9 mouse cellular contexts compared by ENCODE assay signal in the genomic region with DNA sequence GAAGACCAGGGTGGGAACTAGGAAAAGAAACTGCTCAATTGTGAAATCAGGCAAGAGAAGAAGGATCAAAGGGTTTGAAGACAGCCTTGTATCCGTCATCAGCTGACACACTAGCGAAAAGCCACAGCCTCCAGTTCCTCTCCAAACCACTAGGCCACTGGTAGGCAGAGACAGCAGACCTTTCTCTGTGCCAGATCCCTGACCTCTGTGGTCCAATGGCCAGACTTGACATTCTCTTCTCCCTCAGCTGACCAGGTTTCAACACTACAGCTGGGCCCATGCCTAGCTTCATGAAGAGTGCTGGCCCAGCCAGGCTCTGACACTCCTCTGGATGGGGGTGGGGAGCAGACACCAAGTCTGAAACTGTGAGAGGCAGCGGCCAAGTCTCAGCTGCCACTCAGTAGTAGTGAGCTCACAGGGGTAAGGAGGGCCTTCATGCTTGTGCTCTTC. TPM values are rescaled to one million over a fixed set of nuclear protein-coding genes. Genes with fewer than 3 reads are reported as not detected.
DNase-seq lines count a peak whose midpoint lies in the region; ATAC-seq and TF ChIP-seq lines count a peak whose summit lies in the region.
"Had no signal": no experiment of that assay in that cellular context is flagged by ENCODE, and none has a peak within 500 bp of the region (broad histone marks: within the 10 kb centered on the region; RNA-seq: fewer than 3 reads in every experiment).

No protein-coding gene starts in this region.

- no peaks in the 10 kb centered on the region for H3K36me3 ChIP-seq in forebrain, postnatal 0 days (ENCODE audit: insufficient read depth)
- H3K36me3 ChIP-seq in forebrain, embryonic 12.5 days (replicated peaks): peaks cover 8% of the 10 kb centered on the region; the same call in 1 of the 2 replicates
- no peaks in the 10 kb centered on the region; the same call in none of the 2 replicates for H3K36me3 ChIP-seq in heart, adult 2 months (ENCODE audit: control insufficient read depth, insufficient read depth, low read length)
- no peaks in the 10 kb centered on the region for H3K36me3 ChIP-seq in liver, embryonic 14.5 days (replicated peaks; ENCODE audit: control insufficient read depth, insufficient read depth, low read depth)
- H3K36me3 ChIP-seq: limb, embryonic 12.5 days had no signal

- no peaks in the 10 kb centered on the region for H3K9me3 ChIP-seq in forebrain, postnatal 0 days (ENCODE audit: low read length)
- H3K9me3 ChIP-seq in forebrain, embryonic 12.5 days: 0 out of 2 replicates have a peak, but pooled peaks cover 3% of the 10 kb centered on the region
- H3K9me3 ChIP-seq in liver, embryonic 14.5 days (ENCODE audit: control insufficient read depth, low read length): no peaks in the 10 kb centered on the region

- peak; percentile 79 for ATAC-seq in forebrain, postnatal 0 days
- ATAC-seq in forebrain, embryonic 12.5 days (ENCODE audit: low FRiP score): no peak
- peak; percentile 19; the same call in 1 of the 2 replicates for ATAC-seq in liver, embryonic 14.5 days (ENCODE audit: insufficient read depth)

- H3K4me1 ChIP-seq in forebrain, postnatal 0 days (ENCODE audit: insufficient read depth): peaks cover 4% of the 10 kb centered on the region; the same call in 1 of the 2 replicates
- H3K4me1 ChIP-seq in forebrain, embryonic 12.5 days: peaks cover 18% of the 10 kb centered on the region
- H3K4me1 ChIP-seq in heart, adult 2 months (ENCODE audit: control insufficient read depth, insufficient read depth, low read length): peaks cover 10% of the 10 kb centered on the region
- peaks cover 0 to 20% of the 10 kb centered on the region in 2 experiments; a peak in 2 of 4 replicates for H3K4me1 ChIP-seq in liver, embryonic 14.5 days (replicated peaks; ENCODE audit: control insufficient read depth in 2 of 2, insufficient read depth in 2 of 2, low read length in 1 of 2)

- no peak for TF ChIP-seq CTCF in forebrain, postnatal 0 days (IDR thresholded peaks at IDR 0.05; ENCODE audit: low read depth)
- TF ChIP-seq CTCF in heart, adult 2 months (IDR thresholded peaks at IDR 0.05): peak; percentile 72
- TF ChIP-seq CTCF in liver, embryonic 14.5 days (IDR thresholded peaks at IDR 0.05; ENCODE audit: low read depth): peak; percentile 37; the same call in 1 of the 2 replicates

- no peak overlapping the region for H3K4me2 ChIP-seq in forebrain, postnatal 0 days (ENCODE audit: low read depth)
- no peak overlapping the region for H3K4me2 ChIP-seq in forebrain, embryonic 12.5 days
- no peak overlapping the region for H3K4me2 ChIP-seq in liver, embryonic 14.5 days (ENCODE audit: low read depth)
- H3K4me2 ChIP-seq: limb, embryonic 12.5 days had no signal

- no peak overlapping the region for H3K4me3 ChIP-seq in forebrain, postnatal 0 days (ENCODE audit: low read depth, low read length)
- no peak overlapping the region for H3K4me3 ChIP-seq in forebrain, embryonic 12.5 days (replicated peaks)
- H3K4me3 ChIP-seq in heart, adult 2 months: no peak overlapping the region
- H3K4me3 ChIP-seq in liver, embryonic 14.5 days (ENCODE audit: insufficient read depth in 1 of 2, low read depth in 2 of 2, low read length in 2 of 2): no peak overlapping the region
- H3K4me3 ChIP-seq: limb, embryonic 12.5 days had no signal

- WGBS in forebrain, postnatal 0 days: 76% methylated on average over 3 of the region's 3 CpGs
- 79% methylated on average over 3 of the region's 3 CpGs for whole genome bisulfite sequencing in forebrain, embryonic 12.5 days
- 47% methylated on average over 3 of the region's 3 CpGs for WGBS in heart, adult 2 months
- 50% methylated on average over 3 of the region's 3 CpGs for WGBS in liver, embryonic 14.5 days (ENCODE audit: insufficient replicate concordance)

- no peaks in the 10 kb centered on the region for H3K27me3 ChIP-seq in forebrain, postnatal 0 days (ENCODE audit: insufficient read depth, low read length)
- H3K27me3 ChIP-seq in forebrain, embryonic 12.5 days: no peaks in the 10 kb centered on the region
- no peaks in the 10 kb centered on the region for H3K27me3 ChIP-seq in heart, adult 2 months (ENCODE audit: control insufficient read depth, insufficient read depth, low read length)
- H3K27me3 ChIP-seq in liver, embryonic 14.5 days (ENCODE audit: control insufficient read depth, insufficient read depth, low read length): no peaks in the 10 kb centered on the region
- H3K27me3 ChIP-seq: limb, embryonic 12.5 days had no signal

- no peaks in the 10 kb centered on the region for H3K79me2 ChIP-seq in heart, adult 2 months (replicated peaks; ENCODE audit: control insufficient read depth, insufficient read depth, low read length)

- peak; percentile 97 for TF ChIP-seq EP300 in heart, adult 2 months (IDR thresholded peaks at IDR 0.05; ENCODE audit: insufficient read depth, low read depth, low read length)
- no peak for TF ChIP-seq EP300 in liver, embryonic 14.5 days (IDR thresholded peaks at IDR 0.05; ENCODE audit: low read depth)

- intact Hi-C loops in heart, adult 2 months (cut with DNase I): loop anchor here (10.0 kb wide), 1 partner anchor 1648 kb away; no protein-coding TSS in a partner anchor

- H3K9ac ChIP-seq in forebrain, postnatal 0 days: no peak overlapping the region
- H3K9ac ChIP-seq in forebrain, embryonic 12.5 days: no peak overlapping the region
- H3K9ac ChIP-seq in heart, adult 2 months (ENCODE audit: low read depth, low read length): no peak overlapping the region
- no peak overlapping the region for H3K9ac ChIP-seq in liver, embryonic 14.5 days (replicated peaks)
- H3K9ac ChIP-seq: limb, embryonic 12.5 days had no signal

- TF ChIP-seq POLR2A in heart, adult 2 months (IDR thresholded peaks at IDR 0.05; ENCODE audit: insufficient read depth, low read depth, low read length): 0 out of 2 replicates have a peak, but pooled peaks have one; percentile 43

- H3K27ac ChIP-seq in forebrain, postnatal 0 days (ENCODE audit: low read depth, low read length): peak overlapping the region; percentile 29; the same call in 1 of the 2 replicates
- H3K27ac ChIP-seq in forebrain, embryonic 12.5 days: no peak overlapping the region
- H3K27ac ChIP-seq in heart, adult 2 months: peak overlapping the region; percentile 84
- no peak overlapping the region for H3K27ac ChIP-seq in liver, embryonic 14.5 days
- H3K27ac ChIP-seq: limb, embryonic 12.5 days had no signal

- DNase-seq in forebrain, postnatal 0 days: no peak
- peak; percentile 34 for DNase-seq in right cerebral cortex, postnatal 14 days
- DNase-seq in right cerebral cortex, postnatal 36 days (ENCODE audit: low spot score in 2 of 2): no peak
- peak; percentile 78 to 89 for DNase-seq in heart, adult 2 months
- DNase-seq in liver, embryonic 14.5 days (ENCODE audit: low read depth in 3 of 3, low spot score in 3 of 3): no peak
- peak; percentile 16 to 31 for DNase-seq in thymus, postnatal 36 days
- no peak for DNase-seq in frontal cortex, postnatal 36 days (ENCODE audit: low spot score in 2 of 2)

RNA-seq across cellular contexts. Expression of gene Qk, which starts 7.0 kb away (rescaled TPM):
- 203 and 225 TPM in 2 replicates for total RNA-seq in forebrain, postnatal 0 days (2014; rRNA removed)
- polyA plus RNA-seq in forebrain, postnatal 0 days (2015; fragmentation: Nextera tagmentation; extraction: Ambion mirVana): 27.0 and 43.0 TPM in 2 replicates
- polyA plus RNA-seq in forebrain, embryonic 12.5 days (2016; fragmentation: Nextera tagmentation; extraction: Ambion mirVana): 63.0 and 69.3 TPM in 2 replicates
- 100 to 1,000 TPM; 469 to 514 TPM for total RNA-seq in heart, adult 2 months (2021)
- 342 and 549 TPM in 2 replicates for polyA plus RNA-seq in heart, adult 2 months (2012; rRNA removed)
- 22.1 and 29.4 TPM in 2 replicates for polyA plus RNA-seq in liver, embryonic 14.5 days (2012; rRNA removed)
- polyA plus RNA-seq in liver, embryonic 14.5 days (2014; fragmentation: Nextera tagmentation; extraction: Ambion mirVana): 9.5 and 10.2 TPM in 2 replicates

Comparison
In these comparisons a context has a peak if more than half of its experiments do, and no peak if none do; other contexts are left out.
1. DNase-seq: peak in right cerebral cortex, postnatal 14 days (single experiment), heart, adult 2 months (2 of 2) and thymus, postnatal 36 days (2 of 2); none in forebrain, postnatal 0 days (single experiment), right cerebral cortex, postnatal 36 days (0 of 2), liver, embryonic 14.5 days (0 of 3) and frontal cortex, postnatal 36 days (0 of 2).
2. H3K27ac ChIP-seq: peak in forebrain, postnatal 0 days (single experiment) and heart, adult 2 months (single experiment); none in forebrain, embryonic 12.5 days (single experiment) and liver, embryonic 14.5 days (single experiment).